Mouse (Mus musculus) left cerebral cortex, postnatal 4 days (tissue): ENCODE data around the gene Elavl4. TPM values are rescaled to one million over a fixed set of nuclear protein-coding genes. Genes with fewer than 3 reads are reported as not detected.

Experiments
- DNase-seq: peaks from one replicate; pipeline ENCODE4 v3.0.0-alpha.2; 2022
- intact Hi-C: fragments of 180-260 bp; cut with DNase I; formaldehyde crosslinking; loops from one replicate; pipeline ENCODE4 v1.15.1; 2025
- total RNA-seq, 2 experiments: library from RNA; stranded (reverse); gene quantifications; 2 replicates each; pipeline ENCODE4 v1.2.3; 2021

Gene Elavl4
- total RNA-seq, 2 experiments from 2014 or later, result 113 to 116 TPM

DNA sequence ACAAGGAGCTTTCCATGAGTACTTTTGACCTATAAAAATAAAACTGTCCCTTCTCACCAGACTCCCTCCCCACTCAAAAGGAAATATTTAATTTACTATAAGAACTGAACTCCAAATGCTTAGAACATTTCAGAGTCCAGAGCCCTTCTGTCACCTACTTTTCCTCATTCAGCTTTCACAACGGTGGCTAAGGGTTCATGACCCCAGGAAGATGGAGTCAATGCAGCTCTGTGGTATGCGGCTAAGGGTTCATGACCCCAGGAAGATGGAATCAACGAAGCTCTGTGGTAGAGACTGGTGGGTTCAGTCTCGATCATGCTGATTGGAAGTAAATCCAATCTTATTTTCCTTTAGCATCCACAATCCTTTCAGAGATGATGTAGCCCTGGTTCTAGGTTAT lies 81.7 kb downstream of the Elavl4 start:
- intact Hi-C loops, result no loop called here
- no peak for DNase-seq

GRCm38 (mm10) chr4:110266804-110267575 lies 84.7 kb downstream of the Elavl4 start:
- no peak for DNase-seq
- intact Hi-C loops, result no loop called here

DNA sequence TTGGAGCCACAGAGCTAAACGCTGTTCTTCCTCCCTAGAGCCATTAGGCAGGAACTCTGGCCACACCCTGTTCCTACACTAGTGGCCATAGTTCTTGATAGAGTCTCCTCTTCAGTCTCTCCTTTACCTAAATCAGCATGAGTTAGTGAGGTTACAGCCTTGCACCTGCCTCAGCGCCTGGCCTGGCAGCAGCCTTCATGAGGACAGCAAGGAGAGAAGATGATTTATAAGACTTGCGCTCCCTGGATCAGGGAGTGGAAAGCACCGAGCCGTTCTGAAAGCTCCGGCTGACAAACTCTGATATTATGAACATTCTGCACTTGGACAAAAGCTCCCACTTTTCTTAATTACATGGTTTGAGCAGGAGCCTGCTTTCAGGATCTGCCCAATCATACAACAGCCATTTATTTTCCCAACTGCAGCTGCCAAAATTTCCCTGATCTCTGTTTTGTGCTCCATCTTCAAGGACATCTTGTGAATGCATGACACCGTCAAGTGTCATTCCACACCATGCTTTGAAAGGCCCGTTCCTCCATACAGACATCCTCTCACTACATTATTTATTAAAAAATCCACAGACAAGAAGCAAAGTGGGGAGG lies 87.3 kb downstream of the Elavl4 start:
- no peak for DNase-seq

DNA sequence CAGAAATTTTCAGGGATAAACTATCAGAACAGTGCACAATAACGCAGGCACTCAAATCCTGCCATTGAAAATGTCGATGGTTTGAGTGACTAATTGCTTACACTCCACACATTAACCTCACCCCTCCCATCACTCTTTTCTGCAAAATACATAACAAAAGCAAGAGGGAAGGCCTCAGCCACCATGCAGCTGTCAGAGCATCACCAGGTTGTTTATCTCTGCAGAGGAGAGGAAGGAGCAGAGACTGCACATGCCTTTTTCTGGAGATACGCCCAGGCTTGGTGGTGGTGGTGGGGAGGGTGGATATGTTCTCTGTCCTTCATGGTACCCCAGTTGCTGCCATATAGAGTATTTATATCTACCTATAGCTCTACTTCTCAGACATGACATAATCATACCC lies 94.3 kb downstream of the Elavl4 start:
- intact Hi-C loops, result no loop called here
- DNase-seq, result no peak

More for the DNA sequence above, 87.3 kb downstream of the Elavl4 start:
- intact Hi-C loops, result no loop called here

- intact Hi-C loops, result loop anchor here (2.0 kb wide), 1 partner anchor 21 kb away; no protein-coding TSS in a partner anchor
- DNase-seq, result no peak
Observed at GRCm38 (mm10) chr4:110255617-110256016, 96.1 kb downstream of the Elavl4 start.

DNA sequence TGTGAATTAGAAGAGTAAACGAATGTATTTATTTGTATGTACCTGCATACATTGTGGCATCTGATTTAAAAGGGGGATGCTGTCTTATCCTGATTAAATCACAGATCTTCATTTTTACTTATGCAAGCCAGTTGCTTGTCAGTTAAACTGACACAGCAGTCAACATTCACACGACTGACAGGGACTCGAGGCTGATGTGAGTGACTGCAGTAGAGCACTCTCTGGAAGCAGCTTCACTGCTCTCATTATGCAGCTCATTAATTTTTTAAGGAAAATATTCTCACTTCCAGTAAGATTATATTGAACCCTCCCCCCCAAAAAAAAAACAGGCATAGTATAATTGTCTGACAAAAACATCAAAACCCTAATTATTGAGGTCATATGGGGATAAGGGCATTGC lies 101.7 kb downstream of the Elavl4 start:
- no peak for DNase-seq
- intact Hi-C loops, result no loop called here

DNA sequence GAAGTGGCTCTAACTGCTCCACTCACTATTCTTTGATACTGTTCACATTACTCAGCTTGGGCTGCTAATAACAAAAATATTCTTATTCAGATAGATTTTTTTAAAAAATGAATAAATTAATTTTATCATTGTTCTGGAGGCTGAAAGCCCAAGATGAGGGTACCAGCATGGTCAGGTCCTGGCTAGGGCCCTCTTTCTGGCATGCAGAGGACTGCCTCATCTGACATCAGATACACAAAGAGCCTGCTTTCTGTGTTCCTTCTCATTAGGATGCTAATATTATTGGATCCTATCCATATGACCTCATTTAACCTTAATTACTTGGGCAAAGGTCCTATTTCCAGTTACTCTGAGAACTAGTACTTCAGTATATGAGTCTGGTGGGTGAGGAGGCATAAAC lies 108.8 kb downstream of the Elavl4 start:
- no peak for DNase-seq
- intact Hi-C loops, result no loop called here

DNA sequence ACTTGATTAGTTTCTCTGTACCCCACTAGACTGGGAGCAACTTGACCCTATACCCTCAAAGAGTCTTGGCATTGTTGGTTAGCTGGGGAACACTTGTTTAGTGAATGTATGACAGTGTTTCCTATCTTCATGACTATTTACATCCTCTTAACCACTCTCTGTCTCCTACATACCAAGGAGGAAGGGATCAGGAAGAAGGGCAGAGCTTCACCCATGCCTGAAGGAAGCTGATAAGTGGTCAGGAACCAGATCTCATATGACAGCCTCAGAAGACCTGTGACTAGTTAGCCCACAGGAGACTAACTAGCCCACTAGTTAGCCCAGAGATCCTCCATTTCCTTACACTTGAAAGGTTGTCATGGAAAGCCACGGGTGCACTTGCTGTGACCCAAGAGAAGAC lies 117.2 kb downstream of the Elavl4 start:
- intact Hi-C loops, result loop anchor here (2.0 kb wide), 1 partner anchor 20 kb away; no protein-coding TSS in a partner anchor

DNA sequence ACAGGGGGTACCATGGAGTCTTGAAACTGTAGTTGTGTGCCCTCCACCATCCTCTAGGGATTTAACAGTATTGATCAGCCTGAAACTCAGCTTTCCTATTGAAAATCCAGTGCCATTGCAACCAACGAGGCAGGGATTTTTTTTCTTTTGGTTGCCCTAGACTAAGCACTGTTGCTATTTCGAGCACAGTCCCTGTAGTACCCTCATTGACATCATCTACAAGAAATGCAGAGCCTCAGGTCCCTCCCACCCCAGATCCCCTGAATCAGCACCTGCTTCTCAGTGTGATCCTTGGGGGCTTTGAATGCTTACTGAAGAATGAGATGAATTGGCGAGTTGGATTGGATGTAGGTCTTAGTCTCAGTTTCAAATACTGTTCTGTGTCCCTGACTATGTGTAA lies 119.4 kb downstream of the Elavl4 start:
- intact Hi-C loops, result no loop called here
- no peak for DNase-seq

More for the DNA sequence above, 117.2 kb downstream of the Elavl4 start:
- no peak for DNase-seq

GRCm38 (mm10) chr4:110231799-110232198 lies 119.9 kb downstream of the Elavl4 start:
- intact Hi-C loops, result no loop called here
- DNase-seq, result no peak

- no peak for DNase-seq
- intact Hi-C loops, result no loop called here
Observed at GRCm38 (mm10) chr4:110229652-110230051, 122.1 kb downstream of the Elavl4 start.

DNA sequence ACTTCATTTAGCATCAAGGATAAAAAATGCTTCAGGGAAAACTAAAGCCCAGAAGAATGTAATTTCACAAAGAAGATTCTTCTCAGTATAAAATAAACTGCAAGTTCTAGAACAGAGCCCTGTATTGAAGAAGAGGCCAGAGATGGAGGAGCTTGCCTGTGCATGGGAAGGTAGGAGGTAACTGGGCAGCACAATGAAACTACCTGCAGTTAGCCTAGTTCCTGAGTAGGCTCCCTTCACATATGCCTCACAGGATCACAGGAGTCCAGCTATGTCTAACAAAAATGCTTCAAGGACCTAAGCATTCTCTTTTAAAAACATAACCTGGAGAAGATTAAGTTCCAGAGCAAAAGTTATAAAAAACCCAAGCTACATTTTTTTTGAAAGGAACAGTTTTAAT lies 122.5 kb downstream of the Elavl4 start:
- no peak for DNase-seq
- intact Hi-C loops, result no loop called here

DNA sequence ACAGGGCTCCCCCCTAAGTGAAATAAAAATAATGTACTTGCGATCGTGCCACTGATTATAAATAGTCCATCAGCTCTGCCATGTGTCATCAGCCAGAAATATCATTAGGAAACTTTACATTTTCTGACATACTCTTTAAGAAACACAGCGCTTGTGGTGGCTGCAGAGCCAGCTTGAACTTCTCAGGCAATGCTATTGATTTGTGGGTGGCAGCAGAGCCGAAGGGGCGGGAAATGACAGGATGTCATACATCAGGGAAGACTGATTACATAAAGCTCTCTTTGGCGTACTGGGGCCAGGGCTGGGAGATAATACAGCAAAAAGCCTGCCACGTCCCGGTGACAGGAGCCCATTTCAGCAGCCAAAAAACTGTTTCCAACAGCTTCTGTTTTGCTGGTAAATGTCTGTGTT lies 124.1 kb downstream of the Elavl4 start:
- DNase-seq, result no peak
- intact Hi-C loops, result no loop called here

GRCm38 (mm10) chr4:110225492-110225891 lies 126.2 kb downstream of the Elavl4 start:
- no peak for DNase-seq
- intact Hi-C loops, result no loop called here

- DNase-seq, result no peak
- intact Hi-C loops, result no loop called here
Observed at GRCm38 (mm10) chr4:110218819-110219218, 132.9 kb downstream of the Elavl4 start.

GRCm38 (mm10) chr4:110217553-110217952 lies 134.2 kb downstream of the Elavl4 start:
- DNase-seq, result no peak
- intact Hi-C loops, result no loop called here

DNA sequence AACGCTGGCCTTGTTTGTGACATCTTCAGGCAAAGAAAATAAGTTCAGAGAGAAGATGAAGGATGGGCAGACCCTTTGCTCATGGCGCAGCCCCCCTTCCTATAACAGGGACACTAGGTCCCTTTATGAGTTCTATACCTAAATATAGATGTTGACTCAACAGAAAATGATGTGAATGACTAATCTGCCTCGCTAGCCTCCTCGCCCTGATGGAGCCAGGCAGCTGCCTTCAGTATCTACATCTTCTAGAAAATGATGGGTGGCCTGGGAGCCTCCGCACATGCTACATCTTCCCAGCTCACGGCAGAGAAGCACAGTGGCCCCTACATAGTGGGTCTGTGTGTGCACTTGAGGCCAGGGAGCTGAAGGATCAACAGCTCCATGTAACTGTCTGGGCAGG lies 137.2 kb downstream of the Elavl4 start:
- intact Hi-C loops, result no loop called here
- no peak for DNase-seq

DNA sequence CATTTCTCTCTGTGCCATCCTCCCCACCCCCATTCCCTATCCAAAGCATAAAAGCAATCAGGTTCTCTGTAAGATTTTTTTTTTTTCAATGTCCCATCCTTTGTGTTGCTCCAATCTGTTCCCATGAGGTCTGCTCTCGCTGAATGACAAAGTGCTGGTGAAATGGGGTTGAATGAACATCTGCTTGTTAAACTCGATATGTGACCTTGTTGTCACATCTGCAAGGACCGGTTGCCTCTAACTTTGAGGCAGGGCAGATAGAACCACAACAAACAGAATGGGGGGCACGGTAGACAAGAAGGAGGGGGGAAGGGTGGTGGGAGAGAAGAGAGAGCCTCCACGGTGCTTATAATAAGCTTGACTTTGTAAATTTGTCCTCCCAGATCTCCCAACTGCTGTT lies 138.0 kb downstream of the Elavl4 start:
- intact Hi-C loops, result no loop called here
- DNase-seq, result no peak

DNA sequence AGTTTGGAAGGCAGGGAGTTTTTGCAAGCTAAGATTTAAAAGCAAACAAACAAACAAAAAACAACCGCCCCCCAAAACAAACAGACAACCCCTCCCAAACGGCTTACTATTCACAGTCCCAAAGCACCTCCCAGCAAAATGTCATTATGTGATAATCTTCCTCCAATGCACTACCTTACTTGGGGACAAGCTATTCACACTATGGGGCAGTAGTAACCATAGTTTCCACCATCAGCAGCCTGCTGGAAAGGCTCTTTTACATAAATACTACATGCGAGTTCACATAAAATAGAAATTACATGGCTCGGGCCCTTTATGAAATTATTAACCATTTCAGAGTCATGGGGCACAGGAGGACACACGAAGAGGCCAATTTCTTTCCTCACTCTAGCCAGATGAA lies 141.5 kb downstream of the Elavl4 start:
- DNase-seq, result no peak
- intact Hi-C loops, result no loop called here

DNA sequence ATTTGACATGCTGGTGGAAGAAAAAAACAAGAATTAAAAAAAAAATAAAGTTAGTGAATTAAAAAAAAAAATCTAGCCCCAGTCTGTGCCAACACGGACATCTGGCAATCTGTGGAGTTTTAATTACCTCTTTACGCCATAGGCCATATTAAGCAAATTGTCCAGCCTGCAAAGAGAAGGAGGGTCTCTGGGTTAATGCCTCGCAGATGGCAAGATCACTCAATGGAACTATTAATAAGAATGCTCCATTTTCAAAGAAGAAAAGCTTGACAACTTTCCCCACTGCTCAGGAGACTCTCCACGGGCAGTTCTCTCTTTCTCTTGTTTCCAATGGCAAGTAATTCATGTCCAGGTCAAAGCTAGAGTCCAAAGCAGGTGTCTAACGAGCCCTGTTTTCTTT lies 142.1 kb downstream of the Elavl4 start:
- intact Hi-C loops, result no loop called here
- no peak for DNase-seq

DNA sequence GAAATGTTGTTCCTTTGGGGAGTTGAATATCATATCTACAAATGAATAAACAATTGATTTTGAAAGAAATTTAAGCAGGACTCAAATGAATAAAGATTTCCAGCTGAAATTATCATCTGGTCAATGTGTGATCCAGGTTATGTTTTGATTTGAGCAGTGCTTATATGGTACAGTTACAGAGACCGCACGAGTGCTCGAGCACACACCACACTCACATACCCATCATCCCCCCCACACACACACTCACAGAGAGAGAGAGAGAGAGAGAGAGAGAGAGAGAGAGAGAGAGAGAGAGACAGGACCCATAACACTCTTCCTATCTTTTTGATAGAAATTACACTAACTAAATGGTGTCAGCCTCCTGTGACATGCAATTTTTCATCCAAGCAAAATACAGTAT lies 150.0 kb downstream of the Elavl4 start:
- intact Hi-C loops, result no loop called here
- DNase-seq, result no peak

GRCm38 (mm10) chr4:110199897-110200296 lies 151.8 kb downstream of the Elavl4 start:
- intact Hi-C loops, result no loop called here
- DNase-seq, result no peak
